Mouse (Mus musculus): ENCODE measurements around the gene Akr1c12. TPM values are rescaled to one million over a fixed set of nuclear protein-coding genes. Genes with fewer than 3 reads are reported as not detected.

The Akr1c12 gene
- polyA plus RNA-seq, 1 experiment = 0.56 TPM

DNA sequence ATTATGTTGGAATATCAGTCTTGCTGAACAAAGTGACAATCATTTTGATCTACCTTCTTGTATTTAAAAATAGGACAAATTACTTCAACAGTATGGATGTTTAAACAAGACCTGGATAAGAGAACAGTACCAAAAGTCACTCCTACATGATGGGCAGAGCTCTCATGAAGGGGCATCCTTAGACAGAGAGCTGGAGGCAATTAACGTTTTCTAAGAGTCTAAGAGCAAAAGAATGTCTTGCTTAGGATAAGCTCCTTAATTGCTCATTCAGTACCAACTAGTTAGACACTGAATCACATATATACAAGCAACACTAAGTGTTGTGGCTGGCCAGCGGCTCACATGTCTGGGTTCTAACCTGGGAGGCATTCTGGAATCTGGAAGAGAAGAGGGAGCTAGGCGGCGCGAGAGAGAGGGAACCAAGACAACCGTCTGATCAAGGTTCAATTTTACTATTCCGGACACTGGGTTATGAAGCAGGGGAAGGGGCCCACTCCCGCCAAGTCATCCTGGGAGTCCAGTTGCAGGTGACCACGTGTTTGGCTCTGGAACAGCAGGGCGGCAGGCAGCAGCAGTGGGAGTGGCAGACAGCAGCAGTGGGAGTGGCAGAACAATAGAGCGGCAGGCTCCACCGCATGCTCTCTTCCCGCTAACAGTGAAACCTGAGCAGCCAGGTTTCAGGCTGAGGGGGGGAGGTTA is 34.2 kb downstream of the Akr1c12 start:
- H3K27me3 ChIP-seq (ENCODE audit: control insufficient read depth, insufficient read depth, low read length) = no peaks in the 10 kb centered on the region
- no peak for TF ChIP-seq POLR2A (IDR thresholded peaks at IDR 0.05; ENCODE audit: low read depth, low read length)
- no peak for TF ChIP-seq CTCF (IDR thresholded peaks at IDR 0.05; ENCODE audit: extremely low read depth, insufficient read depth, insufficient read length, insufficient replicate concordance)
- 18% methylated on average over 13 of the region's 13 CpGs for WGBS
- DNase-seq (ENCODE audit: low read depth in 1 of 2, low spot score in 2 of 2) = no peak
- no peak overlapping the region for H3K4me3 ChIP-seq (ENCODE audit: extremely low read depth, insufficient read depth, insufficient read length)
- no peaks in the 10 kb centered on the region for H3K36me3 ChIP-seq (ENCODE audit: control insufficient read depth, insufficient read depth, low read length)
- H3K27ac ChIP-seq (ENCODE audit: insufficient read depth, low read length) = no peak overlapping the region
- no peaks in the 10 kb centered on the region for H3K4me1 ChIP-seq (ENCODE audit: control insufficient read depth, insufficient read depth, insufficient read length)

GRCm38 (mm10) chr13:4233536-4234172 is 45.6 kb downstream of the Akr1c12 start:
- H3K27ac ChIP-seq (ENCODE audit: insufficient read depth, low read length) = no peak overlapping the region
- TF ChIP-seq CTCF (IDR thresholded peaks at IDR 0.05; ENCODE audit: extremely low read depth, insufficient read depth, insufficient read length, insufficient replicate concordance) (no peak), POLR2A (IDR thresholded peaks at IDR 0.05; ENCODE audit: low read depth, low read length) (no peak)
- H3K4me3 ChIP-seq (ENCODE audit: extremely low read depth, insufficient read depth, insufficient read length) = no peak overlapping the region
- 75% methylated on average over 3 of the region's 3 CpGs for WGBS
- H3K4me1 ChIP-seq (ENCODE audit: control insufficient read depth, insufficient read depth, insufficient read length) = no peaks in the 10 kb centered on the region
- H3K36me3 ChIP-seq (ENCODE audit: control insufficient read depth, insufficient read depth, low read length) = no peaks in the 10 kb centered on the region
- no peaks in the 10 kb centered on the region for H3K27me3 ChIP-seq (ENCODE audit: control insufficient read depth, insufficient read depth, low read length)
- no peak for DNase-seq (ENCODE audit: low read depth in 1 of 2, low spot score in 2 of 2)

GRCm38 (mm10) chr13:4233135-4233534 is 46.1 kb downstream of the Akr1c12 start:
- Histone ChIP-seq H3K4me3 (ENCODE audit: extremely low read depth, insufficient read depth, insufficient read length) (no peak overlapping the region), H3K36me3 (ENCODE audit: control insufficient read depth, insufficient read depth, low read length) (no peaks in the 10 kb centered on the region), H3K4me1 (ENCODE audit: control insufficient read depth, insufficient read depth, insufficient read length) (no peaks in the 10 kb centered on the region), H3K27ac (ENCODE audit: insufficient read depth, low read length) (no peak overlapping the region), H3K27me3 (ENCODE audit: control insufficient read depth, insufficient read depth, low read length) (no peaks in the 10 kb centered on the region)
- WGBS = 91% methylated on average over 1 of the region's 1 CpGs
- no peak for DNase-seq (ENCODE audit: low read depth in 1 of 2, low spot score in 2 of 2)
- TF ChIP-seq POLR2A (IDR thresholded peaks at IDR 0.05; ENCODE audit: low read depth, low read length) = no peak
- no peak for TF ChIP-seq CTCF (IDR thresholded peaks at IDR 0.05; ENCODE audit: extremely low read depth, insufficient read depth, insufficient read length, insufficient replicate concordance)

DNA sequence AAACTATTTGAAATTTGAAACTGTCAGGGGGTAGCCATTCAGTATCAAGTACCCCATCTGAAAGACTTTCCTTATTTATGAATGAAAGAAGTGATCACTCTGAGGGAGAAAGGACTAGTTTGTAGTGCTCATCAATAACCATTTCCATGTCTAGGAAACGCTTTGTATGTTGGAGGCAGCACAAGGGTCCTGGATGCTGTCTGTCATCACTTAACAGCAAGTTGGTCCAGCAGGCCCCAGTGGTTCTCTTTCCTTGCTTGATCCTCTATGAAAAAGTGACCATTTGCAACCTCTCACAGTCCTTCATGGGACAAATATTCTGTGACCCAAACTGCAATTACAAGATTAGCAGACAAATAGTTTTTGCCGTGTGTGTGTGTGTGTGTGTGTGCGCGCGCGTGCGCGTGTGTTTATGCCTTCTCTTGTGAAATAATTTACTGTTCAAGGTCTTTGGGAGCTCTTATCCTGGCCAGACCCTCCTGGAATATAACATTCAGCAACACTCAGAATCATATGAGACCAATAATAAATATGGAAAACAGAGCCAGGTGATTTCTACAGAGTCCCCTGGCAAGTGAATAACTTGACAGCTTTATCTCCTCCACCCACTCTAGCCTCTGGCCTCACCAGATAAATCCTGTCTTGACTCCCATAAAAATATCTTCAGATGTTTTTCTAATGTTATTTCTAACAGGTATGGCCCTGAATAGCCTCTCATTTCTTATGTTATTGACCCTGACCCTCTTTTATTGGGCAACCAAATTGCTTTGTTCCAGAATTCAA is 48.2 kb downstream of the Akr1c12 start:
- no peak overlapping the region for H3K27ac ChIP-seq (ENCODE audit: insufficient read depth, low read length)
- TF ChIP-seq POLR2A (IDR thresholded peaks at IDR 0.05; ENCODE audit: low read depth, low read length) = no peak
- no peak for TF ChIP-seq CTCF (IDR thresholded peaks at IDR 0.05; ENCODE audit: extremely low read depth, insufficient read depth, insufficient read length, insufficient replicate concordance)
- DNase-seq (ENCODE audit: low read depth in 1 of 2, low spot score in 2 of 2) = no peak
- H3K36me3 ChIP-seq (ENCODE audit: control insufficient read depth, insufficient read depth, low read length) = no peaks in the 10 kb centered on the region
- no peak overlapping the region for H3K4me3 ChIP-seq (ENCODE audit: extremely low read depth, insufficient read depth, insufficient read length)
- H3K27me3 ChIP-seq (ENCODE audit: control insufficient read depth, insufficient read depth, low read length) = no peaks in the 10 kb centered on the region
- WGBS = 94% methylated on average over 8 of the region's 8 CpGs
- H3K4me1 ChIP-seq (ENCODE audit: control insufficient read depth, insufficient read depth, insufficient read length) = no peaks in the 10 kb centered on the region

GRCm38 (mm10) chr13:4228441-4228840 is 50.8 kb downstream of the Akr1c12 start, which contains the start of gene Akr1c19:
TSS of gene Akr1c19 (plus strand) at chr13:4228700.
- TF ChIP-seq CTCF (IDR thresholded peaks at IDR 0.05; ENCODE audit: extremely low read depth, insufficient read depth, insufficient read length, insufficient replicate concordance) (no peak), POLR2A (IDR thresholded peaks at IDR 0.05; ENCODE audit: low read depth, low read length) (no peak)
- WGBS = 73% methylated on average over 1 of the region's 1 CpGs
- Histone ChIP-seq H3K4me1 (ENCODE audit: control insufficient read depth, insufficient read depth, insufficient read length) (no peaks in the 10 kb centered on the region), H3K36me3 (ENCODE audit: control insufficient read depth, insufficient read depth, low read length) (no peaks in the 10 kb centered on the region), H3K27ac (ENCODE audit: insufficient read depth, low read length) (no peak within 1 kb of the TSS), H3K4me3 (ENCODE audit: extremely low read depth, insufficient read depth, insufficient read length) (no peak within 1 kb of the TSS), H3K27me3 (ENCODE audit: control insufficient read depth, insufficient read depth, low read length) (no peaks in the 10 kb centered on the region)
- no peak for DNase-seq (ENCODE audit: low read depth in 1 of 2, low spot score in 2 of 2)

Other genes with a start within 250 kb of the Akr1c12 start
- 0.16 and 0.18 TPM in 2 replicates for gene Akr1c14, start 230.4 kb downstream of the Akr1c12 start, polyA plus RNA-seq (2012; rRNA removed)
- gene Akr1c18, start 128.8 kb downstream of the Akr1c12 start, polyA plus RNA-seq (2012; rRNA removed) = not detected in 2 replicates
- gene Akr1c13, start 88.3 kb downstream of the Akr1c12 start, polyA plus RNA-seq (2012; rRNA removed) = 1.4 and 1.8 TPM in 2 replicates
- 0.05 and 0.22 TPM in 2 replicates for gene Akr1c19, start 50.7 kb downstream of the Akr1c12 start, polyA plus RNA-seq (2012; rRNA removed)
- not detected in 2 replicates for gene Akr1c6, start 154.9 kb upstream of the Akr1c12 start, polyA plus RNA-seq (2012; rRNA removed)
- gene Akr1c20, start 243.9 kb upstream of the Akr1c12 start, polyA plus RNA-seq (2012; rRNA removed) = not detected in 2 replicates